Mouse (Mus musculus) heart, adult 11 months (tissue): Measurements from ENCODE around the gene Pygo1.

ENCODE experiments used
- DNase-seq: peaks from one replicate; pipeline ENCODE4 v3.0.0; 2022

Gene Pygo1

DNA sequence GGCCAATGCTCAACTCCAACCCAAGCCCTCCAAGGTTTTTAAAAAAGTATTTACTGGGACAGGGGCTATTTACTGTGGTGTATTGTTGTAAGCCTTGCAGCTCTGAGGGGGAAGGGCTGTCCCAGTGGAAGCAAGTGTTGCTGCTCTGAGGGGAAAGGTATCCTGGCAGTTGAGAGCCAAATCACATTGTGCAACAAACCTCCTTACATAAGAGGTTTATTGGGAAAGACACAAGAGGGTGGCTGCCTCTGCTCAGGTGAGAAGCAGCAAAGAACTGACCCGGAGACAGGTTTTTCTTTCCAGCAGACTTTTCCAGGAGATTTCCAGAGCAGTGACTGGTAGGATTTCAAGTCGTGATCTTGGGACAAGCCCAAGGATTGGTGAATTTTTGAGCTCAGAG lies 10.9 kb downstream of the Pygo1 start:
- peak; percentile 81 for DNase-seq

DNA sequence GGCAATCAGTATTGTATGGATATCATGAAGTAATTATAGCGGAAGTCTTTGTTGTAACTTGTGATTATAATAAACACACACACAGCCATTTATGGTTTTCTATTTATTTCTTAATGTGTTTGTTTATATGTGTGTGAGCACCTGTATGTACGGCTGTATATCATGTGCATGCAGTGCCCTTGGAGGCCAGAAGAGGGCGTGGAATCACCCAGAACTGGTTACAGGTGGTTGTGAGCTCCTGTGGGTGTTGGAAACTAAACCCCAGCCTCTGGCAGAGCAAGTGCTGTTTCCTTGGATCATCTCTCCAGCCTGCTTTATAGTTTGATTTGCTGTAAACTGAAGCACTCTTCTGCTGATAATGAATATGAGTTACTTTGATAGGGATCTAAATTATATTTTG lies 18.0 kb downstream of the Pygo1 start:
- peak; percentile 35 for DNase-seq

DNA sequence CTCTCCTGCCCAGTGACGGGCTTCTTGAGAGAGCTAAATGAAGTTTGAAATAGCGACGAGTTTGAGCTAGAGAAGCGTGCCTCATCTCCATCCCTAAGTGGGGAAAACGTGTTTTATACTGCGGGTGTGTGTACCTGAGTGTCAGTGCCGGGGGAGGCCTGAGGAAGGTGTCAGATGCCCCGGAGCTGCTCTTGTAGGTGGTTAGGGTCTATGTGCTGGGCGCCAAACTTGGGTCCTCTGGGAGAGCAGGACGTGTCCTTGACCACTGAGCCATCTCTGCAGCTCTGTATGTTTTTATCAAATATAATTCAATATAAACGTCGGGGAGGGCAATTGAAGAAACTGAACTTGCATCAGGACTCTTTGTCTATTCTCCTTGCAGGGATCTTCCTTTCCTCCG lies 18.8 kb downstream of the Pygo1 start:
- peak; percentile 82 for DNase-seq

- peak; percentile 9 for DNase-seq
These were observed 21.6 kb downstream of the Pygo1 start for GRCm38 (mm10) chr9:72947010-72947409.

DNA sequence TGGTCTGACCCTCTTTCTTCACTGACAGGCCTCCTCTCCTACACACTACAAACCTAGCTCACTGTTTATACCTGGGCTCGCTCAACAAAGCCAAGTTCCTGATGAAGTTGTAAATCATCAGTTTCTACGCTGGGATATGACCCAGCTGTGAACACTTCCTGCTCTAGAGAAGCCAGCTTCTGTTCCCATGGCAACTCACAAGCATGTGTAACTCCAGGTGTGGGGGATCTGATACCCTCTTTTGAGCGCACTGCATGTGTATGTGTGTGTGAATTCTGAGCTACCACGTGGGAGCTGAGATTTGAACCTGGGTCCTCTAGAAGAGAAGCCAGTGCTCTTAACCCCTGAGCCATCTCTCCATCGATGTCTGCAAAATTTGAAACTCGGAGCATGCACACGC lies 24.1 kb downstream of the Pygo1 start:
- peak; percentile 48 for DNase-seq

DNA sequence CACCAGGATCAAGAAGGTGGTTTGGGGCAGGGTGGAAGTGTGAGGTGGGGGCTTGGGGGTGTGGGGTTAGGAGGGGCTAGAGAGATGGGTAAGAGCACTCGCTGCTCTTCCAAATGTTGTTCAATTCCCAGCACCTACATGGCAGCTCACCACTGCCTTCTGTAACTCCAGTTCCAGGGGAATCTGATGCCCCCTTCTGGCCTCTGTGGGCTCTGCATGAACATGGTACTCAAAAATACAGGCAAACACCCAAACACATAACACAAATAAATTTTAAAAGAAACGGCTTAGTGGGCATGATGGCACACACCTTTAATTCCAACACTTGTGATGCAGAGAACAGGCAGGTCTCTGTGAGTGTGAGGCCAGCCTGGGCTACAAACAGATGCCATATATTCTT lies 29.3 kb downstream of the Pygo1 start:
- DNase-seq: peak; percentile 48

GRCm38 (mm10) chr9:72955546-72955945 lies 30.1 kb downstream of the Pygo1 start:
- DNase-seq: peak; percentile 90

DNA sequence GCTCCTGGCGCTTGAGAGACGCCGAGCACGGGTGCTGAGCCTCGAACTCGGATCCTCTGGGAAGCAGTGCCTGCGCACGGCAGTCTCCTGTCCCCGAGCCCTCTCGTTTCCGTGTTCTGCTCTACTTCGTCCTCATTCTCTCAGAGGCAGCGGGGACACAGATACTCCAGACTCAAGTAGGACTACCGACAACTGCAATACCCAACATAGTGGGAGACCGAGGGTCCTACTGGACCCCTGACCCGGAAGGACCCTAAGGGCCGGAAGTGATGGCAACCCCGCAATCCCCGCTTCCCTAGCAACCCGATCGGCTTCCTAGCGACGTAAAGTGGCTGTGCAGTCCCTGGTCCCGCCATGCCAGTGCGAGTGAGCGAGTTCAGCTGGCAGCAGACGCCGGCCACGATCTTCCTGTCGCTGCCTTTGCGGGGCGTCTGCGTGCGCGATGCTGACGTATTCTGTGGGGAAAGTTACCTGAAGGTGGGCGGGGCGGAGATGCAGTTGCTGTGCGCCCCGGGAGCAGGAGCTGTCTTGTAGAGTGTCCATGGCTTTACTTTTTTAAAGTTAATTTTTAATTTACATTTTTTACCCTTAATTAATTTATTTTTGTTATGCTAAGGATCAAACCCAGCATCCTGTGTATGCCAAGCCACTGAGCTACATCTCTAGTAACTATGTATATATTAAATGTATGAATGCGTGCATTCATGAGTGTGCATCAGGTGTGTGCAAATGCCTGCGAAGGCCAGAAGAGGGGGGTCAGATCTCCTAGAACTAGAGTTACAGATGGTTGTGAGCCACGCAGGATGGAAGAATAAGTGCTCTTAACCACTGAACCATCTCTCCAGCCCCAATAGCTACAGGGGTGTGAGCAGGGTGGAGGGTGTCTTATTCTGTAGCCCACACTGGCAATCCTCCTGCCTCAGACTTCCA lies 33.3 kb downstream of the Pygo1 start, which contains the start of the genes Dyx1c1 and Gm44503:
Gene Dyx1c1 (plus strand): TSS at position 265 of the 930 bp plus-strand sequence.
Gene Gm44503 (plus strand): TSS at position 332 of the 930 bp plus-strand sequence.
- DNase-seq: peak; percentile 98

DNA sequence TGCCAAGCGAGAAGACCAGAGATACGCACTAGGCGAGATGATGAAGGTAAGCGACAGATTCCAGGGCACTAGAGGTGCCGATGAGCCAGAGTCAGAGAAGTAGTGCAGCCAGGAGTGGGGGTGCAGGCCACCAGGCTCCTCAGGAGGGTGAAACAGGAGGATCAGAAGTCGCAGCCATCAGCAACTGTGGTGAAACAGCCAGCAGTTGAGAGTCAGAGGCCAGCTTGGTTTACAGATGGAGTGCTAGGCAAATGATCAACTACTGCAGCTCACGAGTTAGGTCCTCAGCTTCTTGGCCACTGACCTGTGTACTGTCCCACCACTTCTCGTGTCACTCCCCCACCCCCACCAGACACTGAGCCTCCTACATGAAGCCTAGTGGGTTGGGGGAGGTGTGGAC lies 35.9 kb downstream of the Pygo1 start:
- DNase-seq: peak; percentile 78

GRCm38 (mm10) chr9:72961959-72962358 lies 36.5 kb downstream of the Pygo1 start:
- DNase-seq: peak; percentile 50

DNA sequence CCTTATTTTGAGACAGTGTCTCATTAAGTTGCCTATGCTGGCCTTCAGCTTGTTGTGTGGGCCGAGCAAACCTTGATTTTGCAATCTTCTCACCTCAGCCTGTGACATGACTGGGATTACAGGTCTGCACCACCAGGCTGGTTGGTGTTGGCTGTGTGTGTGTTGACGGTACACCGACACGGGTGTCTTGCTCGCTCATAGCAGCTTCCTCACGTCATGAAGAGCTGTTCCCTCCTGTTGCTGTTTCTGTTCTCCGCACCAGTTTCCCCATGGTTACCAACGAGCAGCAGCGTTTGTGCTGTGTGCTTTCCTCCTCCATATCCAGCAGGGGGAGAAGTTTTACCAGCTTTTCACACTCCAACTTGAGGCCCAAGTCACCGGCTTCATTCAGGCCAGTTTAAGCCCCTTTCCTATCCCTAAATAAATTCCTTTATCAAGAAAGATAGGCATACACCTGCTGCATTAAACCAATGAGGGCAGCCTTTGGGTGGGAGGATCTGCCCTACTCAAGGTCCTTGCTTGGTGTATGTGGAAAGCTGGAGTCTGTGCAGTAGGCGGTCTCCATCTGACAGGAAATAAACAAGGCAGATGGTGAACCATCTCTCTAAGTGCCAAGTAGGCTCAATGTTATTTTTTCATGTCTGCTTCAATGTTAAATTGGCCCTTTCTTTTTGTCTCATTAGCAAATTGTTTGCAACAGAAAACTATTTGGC lies 43.1 kb downstream of the Pygo1 start:
- peak; percentile 93 for DNase-seq

DNA sequence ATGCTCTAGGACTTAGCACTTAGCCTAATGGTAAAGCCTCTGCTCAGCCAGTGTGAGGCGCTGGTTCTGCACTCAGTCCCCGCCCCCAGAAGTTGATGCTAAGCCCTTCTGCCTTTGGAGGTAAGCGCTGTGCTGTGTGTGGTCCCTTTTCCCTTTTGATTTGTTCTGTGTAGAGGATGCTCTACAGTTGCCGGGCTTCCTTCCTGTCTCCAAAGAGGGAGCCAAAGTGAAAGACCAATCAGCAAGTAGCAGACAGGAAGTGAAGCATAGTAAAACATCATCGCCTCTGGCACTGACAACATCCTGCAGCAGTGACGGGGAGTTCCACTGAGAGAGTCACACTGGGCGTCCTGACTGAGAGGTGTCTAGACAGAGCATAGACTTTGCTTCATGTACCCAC lies 44.4 kb downstream of the Pygo1 start:
- DNase-seq: peak; percentile 96

- peak; percentile 74 for DNase-seq
These were observed 47.0 kb downstream of the Pygo1 start for GRCm38 (mm10) chr9:72972435-72972834.

- DNase-seq: no peak
These were observed 47.5 kb downstream of the Pygo1 start for GRCm38 (mm10) chr9:72972984-72973383.

- no peak for DNase-seq
These were observed 49.3 kb downstream of the Pygo1 start for GRCm38 (mm10) chr9:72974734-72975133.

GRCm38 (mm10) chr9:72975242-72975641 lies 49.8 kb downstream of the Pygo1 start:
- DNase-seq: no peak

- DNase-seq: no peak
These were observed 57.6 kb downstream of the Pygo1 start for GRCm38 (mm10) chr9:72983066-72983465.

DNA sequence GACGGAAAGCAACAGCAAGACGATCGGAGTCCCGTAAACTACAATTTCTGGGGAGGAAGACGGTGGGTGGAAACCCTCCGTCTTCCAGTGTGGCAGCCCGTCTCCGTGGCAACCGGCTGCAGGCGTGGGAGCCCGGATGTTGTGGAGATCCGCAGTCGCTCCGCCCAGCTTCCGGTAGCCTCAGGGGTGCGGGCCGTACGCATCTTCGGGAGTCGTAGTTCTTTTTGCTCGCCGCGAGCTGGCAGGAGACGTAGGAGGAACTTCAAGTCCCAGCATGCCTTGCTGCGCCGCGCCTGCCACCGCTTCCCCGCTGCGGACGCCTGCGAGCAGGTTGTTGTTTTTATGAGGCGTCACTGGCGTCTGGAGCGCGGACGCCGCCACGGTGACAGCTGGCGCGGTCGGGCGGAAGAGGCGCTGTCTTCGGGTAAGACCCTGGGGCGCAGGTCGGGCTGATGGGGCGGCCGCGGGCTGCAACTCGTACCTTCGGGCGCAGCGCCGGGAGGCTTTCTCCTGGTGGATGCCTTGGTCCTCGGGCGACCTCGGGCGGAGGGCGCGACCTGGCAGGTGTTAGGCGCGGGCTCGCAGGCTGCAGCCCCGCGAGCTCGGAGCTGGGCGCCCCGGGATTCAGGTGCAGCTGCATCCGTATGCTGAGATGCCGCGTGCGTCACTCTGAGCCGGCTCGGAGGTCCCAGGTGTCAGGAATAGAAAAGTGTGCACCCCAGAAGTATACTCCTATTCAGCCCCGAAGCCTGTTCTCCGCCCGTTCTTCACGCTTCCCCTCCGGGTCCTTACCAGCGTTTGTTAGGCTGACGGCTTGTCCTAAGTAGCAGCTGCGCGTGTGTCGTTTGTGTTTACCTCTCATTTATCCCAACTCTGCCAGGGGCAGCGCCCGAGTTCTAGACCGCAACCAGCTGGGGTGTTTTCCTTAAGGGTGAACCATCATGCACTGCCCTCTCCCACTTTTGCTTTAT lies 60.1 kb downstream of the Pygo1 start, which contains the start of the genes Ccpg1os and Ccpg1:
Gene Ccpg1os (minus strand): TSS at position 133 of the 971 bp plus-strand sequence.
Gene Ccpg1 (plus strand): TSS at position 180 of the 971 bp plus-strand sequence.
- peak; percentile 100 for DNase-seq

DNA sequence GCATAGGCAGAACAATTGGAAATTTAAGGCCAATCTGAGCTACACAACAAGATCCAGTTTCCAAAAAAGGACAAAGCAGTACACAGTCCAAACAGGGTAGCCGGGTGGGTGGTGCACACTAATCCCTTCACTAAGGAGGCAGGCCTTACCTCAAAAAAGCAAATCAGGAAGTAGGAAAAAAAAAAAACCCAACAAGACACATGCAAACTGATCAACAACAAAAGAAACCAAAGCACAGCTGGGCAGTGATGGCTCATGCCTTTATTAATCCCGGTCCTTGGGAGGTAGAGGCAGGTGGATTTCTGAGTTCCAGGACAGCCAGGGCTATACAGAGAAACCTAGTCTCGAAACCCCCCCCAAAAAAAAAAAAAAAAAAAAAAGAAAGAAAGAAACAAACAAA lies 62.3 kb downstream of the Pygo1 start:
- no peak for DNase-seq

GRCm38 (mm10) chr9:72988706-72989105 lies 63.3 kb downstream of the Pygo1 start:
- no peak for DNase-seq

DNA sequence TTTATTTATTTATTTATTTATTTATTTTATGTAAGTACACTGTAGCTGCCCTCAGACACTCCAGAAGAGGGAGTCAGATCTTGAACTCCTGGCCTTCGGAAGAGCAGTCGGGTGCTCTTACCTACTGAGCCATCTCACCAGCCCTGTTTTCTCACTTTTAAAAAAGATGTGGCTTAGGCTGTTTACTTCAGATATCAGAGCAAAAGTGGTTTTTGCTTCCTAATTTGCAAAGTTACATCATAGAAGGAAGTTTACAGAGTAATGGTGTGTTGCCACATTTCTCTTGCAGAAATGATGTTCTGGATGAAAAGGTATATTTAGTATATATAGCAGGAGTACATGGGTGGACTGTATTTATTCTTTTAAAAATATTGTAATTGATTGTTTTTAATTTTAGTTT lies 66.0 kb downstream of the Pygo1 start:
- no peak for DNase-seq

DNA sequence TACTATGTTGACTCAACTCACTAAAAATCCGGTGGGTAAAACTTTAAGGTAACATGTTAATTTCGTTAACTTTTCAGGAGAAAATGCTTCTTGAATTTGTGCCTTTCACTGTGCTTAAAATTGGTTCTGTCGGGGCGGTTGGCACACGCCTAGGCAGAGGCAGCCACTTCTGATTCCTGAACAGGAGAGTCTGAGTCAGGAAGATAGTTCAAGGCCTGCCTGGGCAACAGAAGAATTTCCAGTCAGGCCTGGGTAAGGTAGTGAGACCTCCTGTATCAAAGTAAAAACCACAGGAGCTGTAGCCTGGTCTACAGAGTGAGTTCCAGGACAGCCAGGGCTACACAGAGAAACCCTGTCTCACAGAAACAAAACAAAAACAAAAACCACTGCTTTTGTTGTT lies 67.1 kb downstream of the Pygo1 start:
- DNase-seq: no peak
